Mouse (Mus musculus): ENCODE measurements around the gene Ppp6r3.

- no peak for TF ChIP-seq GATA1 (IDR thresholded peaks at IDR 0.05; ENCODE audit: borderline replicate concordance, low read length)
- TF ChIP-seq CTCF (IDR thresholded peaks at IDR 0.05; ENCODE audit: low read depth, low read length) = no peak
These were observed 128.2 kb downstream of the Ppp6r3 start for GRCm38 (mm10) chr19:3447348-3447747.

Data from G1E (cell line).